Mouse (Mus musculus) hindbrain, embryonic 14.5 days (tissue): ENCODE data around the gene Scnn1a. TPM values are rescaled to one million over a fixed set of nuclear protein-coding genes. Genes with fewer than 3 reads are reported as not detected.

Source experiments
- ATAC-seq: fragments of 200-750 bp; cut with Nextera tagmentation; 2 replicates; pipeline ENCODE4 v1.8.0; 2017; ENCODE audit warnings: moderate number of reproducible peaks, mild to moderate bottlenecking, moderate TSS enrichment, moderate library complexity; ENCODE audit not compliant: low FRiP score
- DNase-seq: peaks from one replicate; pipeline ENCODE4 v3.0.0-alpha.2; 2015; ENCODE audit warnings: low spot score
- H3K27ac ChIP-seq: fragments of 300-500 bp; sonication (generic); 2 replicates; pipeline ENCODE4 v1.5.1; 2014; ENCODE audit warnings: mild to moderate bottlenecking, moderate library complexity
- H3K27me3 ChIP-seq: fragments of 300-500 bp; sonication (generic); 2 replicates; pipeline ENCODE4 v1.6.1; 2014; ENCODE audit warnings: mild to moderate bottlenecking, low read length, mixed read lengths; ENCODE audit not compliant: control insufficient read depth, insufficient read depth
- H3K36me3 ChIP-seq: fragments of 300-500 bp; sonication (generic); replicated peaks from 2 replicates; pipeline ENCODE4 v1.6.1; 2014; ENCODE audit not compliant: control insufficient read depth, insufficient read depth
- H3K4me1 ChIP-seq: fragments of 300-500 bp; sonication (generic); replicated peaks from 2 replicates; pipeline ENCODE4 v1.6.1; 2014; ENCODE audit warnings: antibody characterized with exemption, low read length, mixed read lengths; ENCODE audit not compliant: control insufficient read depth, insufficient read depth
- H3K4me2 ChIP-seq: fragments of 300-500 bp; sonication (generic); replicated peaks from 2 replicates; pipeline ENCODE4 v1.6.1; 2014; ENCODE audit warnings: mild to moderate bottlenecking, moderate library complexity
- H3K4me3 ChIP-seq: fragments of 300-500 bp; sonication (generic); replicated peaks from 2 replicates; pipeline ENCODE4 v1.5.1; 2014; ENCODE audit warnings: mild to moderate bottlenecking, low read length
- H3K9ac ChIP-seq: fragments of 300-500 bp; sonication (generic); 2 replicates; pipeline ENCODE4 v1.6.1; 2014
- H3K9me3 ChIP-seq: fragments of 300-500 bp; sonication (generic); 2 replicates; pipeline ENCODE4 v1.6.1; 2016; ENCODE audit warnings: low read length; ENCODE audit not compliant: control insufficient read depth
- WGBS: fragments of 180-500 bp; shearing (Covaris S2); extraction: QIAGEN DNeasy Blood & Tissue Kit; methylation state at CpG from one replicate; pipeline ENCODE4 v1.1.7; 2014; 5-methylcytosine and 5-hydroxymethylcytosine counted together
- polyA plus RNA-seq: library from polyadenylated mRNA; unstranded; fragments of >200 nt; fragmentation: Nextera tagmentation; extraction: Ambion mirVana; gene quantifications from 2 replicates; pipeline ENCODE4 v1.2.1, GENCODE M21; 2014

Scnn1a gene
- polyA plus RNA-seq, 1 experiment from 2014 or later = 0.50 TPM

- Histone ChIP-seq H3K9me3 (no peaks in the 10 kb centered on the region), H3K27ac (no peak overlapping the region), H3K4me2 (no peak overlapping the region), H3K36me3 (no peaks in the 10 kb centered on the region), H3K4me3 (no peak overlapping the region), H3K4me1 (peaks cover 30% of the 10 kb centered on the region), H3K27me3 (0 out of 2 replicates have a peak, but pooled peaks cover 13% of the 10 kb centered on the region), H3K9ac (no peak overlapping the region)
- WGBS = 80% methylated on average over 11 of the region's 11 CpGs
- no peak for ATAC-seq
- no peak for DNase-seq
Observed at GRCm38 (mm10) chr6:125353221-125353620, 32.8 kb downstream of the Scnn1a start.

- 76% methylated on average over 4 of the region's 4 CpGs for WGBS
- Histone ChIP-seq H3K27ac (no peak overlapping the region), H3K4me2 (no peak overlapping the region), H3K36me3 (no peaks in the 10 kb centered on the region), H3K9ac (no peak overlapping the region), H3K9me3 (no peaks in the 10 kb centered on the region), H3K27me3 (0 out of 2 replicates have a peak, but pooled peaks cover 9% of the 10 kb centered on the region), H3K4me1 (peaks cover 30% of the 10 kb centered on the region), H3K4me3 (no peak overlapping the region)
- ATAC-seq (no peak), DNase-seq (no peak)
Observed at GRCm38 (mm10) chr6:125353655-125354054, 33.2 kb downstream of the Scnn1a start.

DNA sequence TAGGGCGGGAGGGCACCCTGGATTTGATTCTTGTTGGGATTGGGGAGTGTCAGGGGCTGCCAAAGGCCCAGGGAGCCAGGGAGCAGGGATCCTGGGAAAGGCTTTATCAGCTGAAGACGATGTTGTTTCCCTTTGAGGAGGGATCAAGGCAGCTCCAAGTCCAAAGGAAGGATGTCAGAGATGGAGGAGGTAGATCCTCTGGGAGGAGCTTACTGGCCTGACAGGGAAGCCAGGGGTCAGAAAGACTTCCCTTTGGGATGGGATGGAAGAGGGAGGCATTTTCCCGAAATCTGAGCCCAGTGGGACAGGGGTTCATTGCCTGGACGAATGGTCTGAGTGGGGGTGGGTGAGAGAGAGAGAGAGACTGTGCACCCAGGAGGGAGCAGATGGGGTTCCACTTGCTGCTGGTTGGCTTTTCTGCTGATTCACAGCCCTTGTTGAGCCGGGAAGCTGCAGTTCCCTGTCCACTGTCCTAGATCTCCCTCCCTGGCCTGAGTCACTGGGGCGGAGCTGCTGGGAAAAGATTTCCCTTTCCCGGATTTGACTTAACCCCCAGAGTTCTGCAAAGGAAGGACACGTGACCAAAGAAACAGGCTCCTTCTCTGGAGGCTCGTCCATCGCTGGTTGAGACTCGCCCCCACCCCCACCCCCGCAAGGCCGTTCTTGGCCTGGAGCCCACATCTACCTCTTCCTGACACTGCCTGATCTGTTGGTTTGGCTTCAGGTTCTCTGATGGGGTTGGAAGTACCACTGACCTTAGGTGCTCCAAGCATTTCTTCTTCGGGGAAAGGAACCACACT, 34.1 kb downstream of the Scnn1a start:
- Histone ChIP-seq H3K27ac (0 out of 2 replicates have a peak overlapping the region, but pooled peaks have one; percentile 43), H3K27me3 (0 out of 2 replicates have a peak, but pooled peaks cover 5% of the 10 kb centered on the region), H3K9ac (no peak overlapping the region; the same call in 1 of the 2 replicates), H3K4me1 (peaks cover 24% of the 10 kb centered on the region), H3K36me3 (no peaks in the 10 kb centered on the region), H3K9me3 (no peaks in the 10 kb centered on the region), H3K4me2 (peak overlapping the region; percentile 30; the same call in 1 of the 2 replicates), H3K4me3 (no peak overlapping the region)
- DNase-seq = no peak
- ATAC-seq = no peak
- WGBS = 19% methylated on average over 14 of the region's 14 CpGs

- H3K4me1 ChIP-seq = peaks cover 17% of the 10 kb centered on the region
- peak overlapping the region; percentile 30; the same call in 1 of the 2 replicates for H3K4me2 ChIP-seq
- no peaks in the 10 kb centered on the region for H3K36me3 ChIP-seq
- DNase-seq (no peak), ATAC-seq (no peak)
- H3K27ac ChIP-seq = 0 out of 2 replicates have a peak overlapping the region, but pooled peaks have one; percentile 43
- 4% methylated on average over 10 of the region's 10 CpGs for WGBS
- H3K27me3 ChIP-seq = 0 out of 2 replicates have a peak, but pooled peaks cover under 1% of the 10 kb centered on the region
- H3K9me3 ChIP-seq = no peaks in the 10 kb centered on the region
- H3K9ac ChIP-seq = no peak overlapping the region; the same call in 1 of the 2 replicates
- H3K4me3 ChIP-seq = no peak overlapping the region
Observed at GRCm38 (mm10) chr6:125355197-125355741, 34.8 kb downstream of the Scnn1a start.

GRCm38 (mm10) chr6:125356264-125356663, 35.8 kb downstream of the Scnn1a start:
- H3K4me1 ChIP-seq = peaks cover 15% of the 10 kb centered on the region
- 48% methylated on average over 8 of the region's 8 CpGs for WGBS
- H3K36me3 ChIP-seq = no peaks in the 10 kb centered on the region
- ATAC-seq (no peak), DNase-seq (no peak)
- peaks cover 6% of the 10 kb centered on the region; the same call in 1 of the 2 replicates for H3K27me3 ChIP-seq
- H3K9ac ChIP-seq = no peak overlapping the region
- H3K4me3 ChIP-seq = no peak overlapping the region
- no peaks in the 10 kb centered on the region for H3K9me3 ChIP-seq
- no peak overlapping the region for H3K27ac ChIP-seq
- no peak overlapping the region for H3K4me2 ChIP-seq

DNA sequence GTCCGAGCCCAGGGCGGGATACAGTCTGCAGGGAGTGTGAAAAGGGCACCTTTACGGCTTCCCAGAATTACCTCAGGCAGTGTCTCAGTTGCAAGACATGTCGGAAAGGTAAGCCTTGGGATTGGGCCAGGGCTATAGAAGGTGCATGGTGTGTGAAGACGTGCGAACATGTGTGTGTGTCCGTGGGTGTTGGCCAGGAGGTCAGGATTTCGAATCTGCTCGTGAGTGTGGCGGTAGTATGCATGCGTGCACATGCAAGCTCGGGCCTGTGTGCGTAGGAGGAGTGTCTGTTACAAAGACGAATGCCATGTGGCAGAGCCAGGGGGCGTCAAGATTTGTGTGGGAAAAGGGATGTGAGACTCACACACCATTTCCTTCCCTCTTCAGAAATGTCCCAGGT, 36.9 kb downstream of the Scnn1a start:
- no peak for DNase-seq
- Histone ChIP-seq H3K27me3 (peaks cover 10% of the 10 kb centered on the region), H3K36me3 (no peaks in the 10 kb centered on the region), H3K4me1 (peaks cover 15% of the 10 kb centered on the region), H3K9ac (no peak overlapping the region), H3K4me2 (no peak overlapping the region), H3K27ac (no peak overlapping the region), H3K9me3 (no peaks in the 10 kb centered on the region), H3K4me3 (no peak overlapping the region)
- ATAC-seq = no peak
- WGBS = 91% methylated on average over 15 of the region's 15 CpGs

DNA sequence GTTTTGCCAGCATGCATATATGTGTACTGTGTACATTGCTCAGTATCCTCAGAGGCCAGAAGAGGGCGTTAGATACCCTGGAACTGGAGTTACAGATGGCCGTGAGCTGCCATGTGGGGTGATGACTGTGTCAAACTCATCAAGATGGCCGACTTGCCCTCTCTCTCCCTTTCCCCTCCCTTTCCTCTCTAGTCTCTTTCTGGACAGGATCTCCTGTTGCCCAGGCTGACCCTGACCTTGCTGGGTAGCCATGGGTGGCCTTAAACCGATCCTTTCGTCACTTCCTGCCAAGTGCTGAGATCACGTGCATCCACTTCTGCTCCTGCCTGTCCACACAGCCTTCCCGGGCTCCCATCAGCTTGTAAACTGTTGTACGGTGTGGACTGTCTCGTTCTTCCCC, 39.5 kb downstream of the Scnn1a start:
- Histone ChIP-seq H3K4me1 (peaks cover 14% of the 10 kb centered on the region), H3K4me3 (no peak overlapping the region), H3K9me3 (no peaks in the 10 kb centered on the region), H3K4me2 (no peak overlapping the region), H3K27me3 (peaks cover 36% of the 10 kb centered on the region), H3K9ac (no peak overlapping the region), H3K27ac (no peak overlapping the region), H3K36me3 (no peaks in the 10 kb centered on the region)
- ATAC-seq = no peak
- 56% methylated on average over 9 of the region's 9 CpGs for WGBS
- no peak for DNase-seq

- Histone ChIP-seq H3K36me3 (no peaks in the 10 kb centered on the region), H3K4me1 (peaks cover 6% of the 10 kb centered on the region), H3K27me3 (peaks cover 37% of the 10 kb centered on the region), H3K9me3 (no peaks in the 10 kb centered on the region), H3K4me3 (no peak overlapping the region), H3K9ac (no peak overlapping the region), H3K27ac (no peak overlapping the region), H3K4me2 (peak overlapping the region; percentile 55; the same call in 1 of the 2 replicates)
- no peak for DNase-seq
- WGBS = 55% methylated on average over 9 of the region's 9 CpGs
- no peak for ATAC-seq
Observed at GRCm38 (mm10) chr6:125360846-125361245, 40.4 kb downstream of the Scnn1a start.

DNA sequence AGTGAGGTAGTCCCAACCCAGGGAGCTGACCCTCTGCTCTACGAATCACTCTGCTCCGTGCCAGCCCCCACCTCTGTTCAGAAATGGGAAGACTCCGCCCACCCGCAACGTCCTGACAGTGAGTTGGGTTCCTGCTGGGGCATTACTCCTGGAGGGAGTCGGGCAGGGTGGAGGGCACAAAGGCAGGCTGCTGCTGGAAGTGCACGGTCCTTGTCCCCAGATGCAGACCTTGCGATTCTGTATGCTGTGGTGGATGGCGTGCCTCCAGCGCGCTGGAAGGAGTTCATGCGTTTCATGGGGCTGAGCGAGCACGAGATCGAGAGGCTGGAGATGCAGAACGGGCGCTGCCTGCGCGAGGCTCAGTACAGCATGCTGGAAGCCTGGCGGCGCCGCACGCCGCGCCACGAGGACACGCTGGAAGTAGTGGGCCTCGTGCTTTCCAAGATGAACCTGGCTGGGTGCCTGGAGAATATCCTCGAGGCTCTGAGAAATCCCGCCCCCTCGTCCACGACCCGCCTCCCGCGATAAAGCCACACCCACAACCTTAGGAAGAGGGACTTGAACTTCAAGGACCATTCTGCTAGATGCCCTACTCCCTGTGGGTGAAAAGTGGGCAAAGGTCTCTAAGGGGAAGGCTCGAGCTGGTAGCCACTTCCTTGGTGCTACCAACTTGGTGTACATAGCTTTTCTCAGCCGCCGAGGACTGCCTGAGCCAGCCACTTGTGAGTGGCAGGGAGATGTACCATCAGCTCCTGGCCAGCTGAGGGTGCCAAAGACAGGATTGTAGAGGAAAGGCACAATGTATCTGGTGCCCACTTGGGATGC, 41.2 kb downstream of the Scnn1a start:
- DNase-seq (peak; percentile 53), ATAC-seq (peak; percentile 68)
- Histone ChIP-seq H3K9ac (peak overlapping the region; percentile 49; the same call in 1 of the 2 replicates), H3K4me2 (peak overlapping the region; percentile 55), H3K9me3 (no peaks in the 10 kb centered on the region), H3K4me1 (peaks cover 4% of the 10 kb centered on the region), H3K27me3 (peaks cover 37% of the 10 kb centered on the region), H3K36me3 (no peaks in the 10 kb centered on the region), H3K4me3 (peak overlapping the region; percentile 24), H3K27ac (no peak overlapping the region)
- WGBS = 7% methylated on average over 38 of the region's 38 CpGs
